In the genomic region with DNA sequence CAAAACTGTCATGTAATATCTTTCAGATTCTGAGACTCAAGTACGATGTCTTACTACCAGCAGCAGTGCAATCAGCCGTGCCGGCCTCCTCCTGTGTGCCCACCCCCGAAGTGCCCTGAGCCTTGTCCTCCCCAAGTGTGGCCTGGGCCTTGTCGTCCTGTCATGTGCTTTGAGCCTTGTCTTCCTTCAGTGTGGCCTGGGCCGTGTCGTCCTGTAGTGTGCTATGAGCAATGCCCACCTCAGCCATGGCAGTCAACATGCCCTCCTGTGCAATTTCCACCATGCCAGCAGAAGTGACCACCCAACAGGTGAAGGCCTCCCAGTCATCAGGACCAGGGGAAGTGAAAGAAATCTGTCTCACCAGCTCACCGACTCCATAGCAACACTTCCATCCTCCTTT, we compare ENCODE assay signal across 14 mouse cellular contexts. TPM values are rescaled to one million over a fixed set of nuclear protein-coding genes. Genes with fewer than 3 reads are reported as not detected.
A peak's percentile ranks its signal among the peaks of the same experiment; 100 is the strongest.
DNase-seq lines count a peak whose midpoint lies in the region; ATAC-seq and TF ChIP-seq lines count a peak whose summit lies in the region.
"Not testable (repeated sequence)": the region's sequence is repeated elsewhere in the genome, so short reads cannot be mapped to it uniquely, and the experiment has no call there.
"Had no signal": no experiment of that assay in that cellular context is flagged by ENCODE, and none has a peak within 500 bp of the region (broad histone marks: within the 10 kb centered on the region; RNA-seq: fewer than 3 reads in every experiment).

No protein-coding gene starts in this region.

- DNase-seq in hindbrain, postnatal 0 days (ENCODE audit: low spot score), result not testable (repeated sequence)

- peak; percentile 30; the same call in 1 of the 2 replicates for ATAC-seq in common myeloid progenitor, adult 5-6 weeks (replicated peaks; ENCODE audit: low read depth, poor library complexity, severe bottlenecking)
- peak; percentile 52; the same call in 1 of the 2 replicates for ATAC-seq in forebrain, embryonic 12.5 days (ENCODE audit: low FRiP score)
- peak; percentile 30 for ATAC-seq in heart, embryonic 16.5 days (replicated peaks; ENCODE audit: extremely low read depth, insufficient read depth, low FRiP score)
- peak; percentile 48 for ATAC-seq in hindbrain, postnatal 0 days
- peak; percentile 33; the same call in 1 of the 2 replicates for ATAC-seq in limb, embryonic 12.5 days (ENCODE audit: insufficient number of reproducible peaks, insufficient read depth, low FRiP score, low TSS enrichment, low read depth)
- ATAC-seq in megakaryocyte, adult 5-6 weeks (ENCODE audit: poor library complexity, severe bottlenecking), result peak; percentile 39
- peak; percentile 66 for ATAC-seq in monocyte, adult 5-6 weeks (replicated peaks; ENCODE audit: insufficient number of reproducible peaks, low FRiP score, low TSS enrichment, poor library complexity, severe bottlenecking)

- H3K36me3 ChIP-seq in forebrain, embryonic 12.5 days (replicated peaks); heart, embryonic 16.5 days (ENCODE audit: control insufficient read depth, insufficient read depth); hindbrain, postnatal 0 days (ENCODE audit: insufficient read depth, low read length); limb, embryonic 12.5 days: not testable (repeated sequence)

- H3K27ac ChIP-seq in forebrain, embryonic 12.5 days; heart, embryonic 16.5 days (ENCODE audit: low read length); hindbrain, postnatal 0 days; limb, embryonic 12.5 days: not testable (repeated sequence)

- not testable (repeated sequence) for H3K9ac ChIP-seq in forebrain, embryonic 12.5 days; heart, embryonic 16.5 days (ENCODE audit: low read length); hindbrain, postnatal 0 days (replicated peaks; ENCODE audit: low read length); limb, embryonic 12.5 days (replicated peaks)

- not testable (repeated sequence) for H3K9me3 ChIP-seq in forebrain, embryonic 12.5 days; heart, embryonic 16.5 days (replicated peaks; ENCODE audit: control insufficient read depth, low read length); hindbrain, postnatal 0 days (ENCODE audit: low read length); limb, embryonic 12.5 days

- H3K4me2 ChIP-seq in forebrain, embryonic 12.5 days; heart, embryonic 16.5 days (ENCODE audit: low read depth, low read length); hindbrain, postnatal 0 days (ENCODE audit: low read depth, low read length); limb, embryonic 12.5 days: not testable (repeated sequence)

- not testable (repeated sequence) for H3K4me3 ChIP-seq in forebrain, embryonic 12.5 days (replicated peaks); heart, embryonic 16.5 days (ENCODE audit: low read length); hindbrain, postnatal 0 days (ENCODE audit: low read length); limb, embryonic 12.5 days (replicated peaks)

- not testable (repeated sequence) for TF ChIP-seq CTCF in hindbrain, postnatal 0 days (IDR thresholded peaks at IDR 0.05; ENCODE audit: low read depth)

- H3K27me3 ChIP-seq in forebrain, embryonic 12.5 days; heart, embryonic 16.5 days (ENCODE audit: control insufficient read depth, insufficient read depth, low read length); hindbrain, postnatal 0 days (ENCODE audit: insufficient read depth, low read length); limb, embryonic 12.5 days: not testable (repeated sequence)

- H3K4me1 ChIP-seq in forebrain, embryonic 12.5 days; heart, embryonic 16.5 days (ENCODE audit: control insufficient read depth, insufficient read depth, low read length); hindbrain, postnatal 0 days (ENCODE audit: insufficient read depth, low read length); limb, embryonic 12.5 days (replicated peaks): not testable (repeated sequence)

- no CpG with 5 or more reads among the region's 8 CpGs for WGBS in forebrain, embryonic 12.5 days
- no CpG with 5 or more reads among the region's 8 CpGs for WGBS in heart, embryonic 16.5 days
- no CpG with 5 or more reads among the region's 8 CpGs for WGBS in hindbrain, postnatal 0 days
- no CpG with 5 or more reads among the region's 8 CpGs for WGBS in limb, embryonic 12.5 days

RNA-seq across cellular contexts. Expression of a gene that starts 31.4 kb away (rescaled TPM):
- not detected in 2 replicates for total RNA-seq in common myeloid progenitor, adult 5-6 weeks (2017)
- polyA plus RNA-seq in forebrain, embryonic 12.5 days (2016; fragmentation: Nextera tagmentation; extraction: Ambion mirVana), result not detected in 2 replicates
- 1.9 and 3.6 TPM in 2 replicates for polyA plus RNA-seq in heart, embryonic 16.5 days (2015; fragmentation: Nextera tagmentation; extraction: Ambion mirVana)
- not detected in 2 replicates for total RNA-seq in hindbrain, postnatal 0 days (2014; rRNA removed)
- polyA plus RNA-seq in hindbrain, postnatal 0 days (2015; fragmentation: Nextera tagmentation; extraction: Ambion mirVana), result not detected in 2 replicates
- polyA plus RNA-seq in limb, embryonic 12.5 days (2016; fragmentation: Nextera tagmentation; extraction: Ambion mirVana), result not detected in 2 replicates
- total RNA-seq in megakaryocyte, adult 5-6 weeks (2015), result not detected in 2 replicates
- not detected in 2 replicates for total RNA-seq in megakaryocyte, adult 5-6 weeks (2017)
- total RNA-seq in monocyte, adult 5-6 weeks (2017), result not detected in 3 replicates
- total RNA-seq: adrenal gland, postnatal 25 days; heart, postnatal 10 days; layer of hippocampus, postnatal 10 days; left cerebral cortex, postnatal 10 days; liver, adult 2 months had no signal
- polyA plus RNA-seq: activated CD4-positive, CD25-positive, alpha-beta regulatory T cell, adult 4 months; gonadal fat pad, adult 2 months had no signal

RNA-seq across cellular contexts. Expression of a gene that starts 38.1 kb away (rescaled TPM):
- not detected in 2 replicates for total RNA-seq in common myeloid progenitor, adult 5-6 weeks (2017)
- polyA plus RNA-seq in forebrain, embryonic 12.5 days (2016; fragmentation: Nextera tagmentation; extraction: Ambion mirVana), result not detected in 2 replicates
- 26.9 and 58.8 TPM in 2 replicates for polyA plus RNA-seq in heart, embryonic 16.5 days (2015; fragmentation: Nextera tagmentation; extraction: Ambion mirVana)
- not detected in 2 replicates for total RNA-seq in hindbrain, postnatal 0 days (2014; rRNA removed)
- not detected in 2 replicates for polyA plus RNA-seq in hindbrain, postnatal 0 days (2015; fragmentation: Nextera tagmentation; extraction: Ambion mirVana)
- polyA plus RNA-seq in limb, embryonic 12.5 days (2016; fragmentation: Nextera tagmentation; extraction: Ambion mirVana), result 0.90 and 1.0 TPM in 2 replicates
- not detected in 2 replicates for total RNA-seq in megakaryocyte, adult 5-6 weeks (2015)
- not detected in 2 replicates for total RNA-seq in megakaryocyte, adult 5-6 weeks (2017)
- not detected in 3 replicates for total RNA-seq in monocyte, adult 5-6 weeks (2017)
- total RNA-seq: adrenal gland, postnatal 25 days; layer of hippocampus, postnatal 10 days; left cerebral cortex, postnatal 10 days; liver, adult 2 months had no signal
- polyA plus RNA-seq: activated CD4-positive, CD25-positive, alpha-beta regulatory T cell, adult 4 months had no signal

RNA-seq across cellular contexts. Expression of a gene that starts 38.3 kb away (rescaled TPM):
- total RNA-seq in common myeloid progenitor, adult 5-6 weeks (2017), result not detected in 2 replicates
- not detected in 2 replicates for polyA plus RNA-seq in forebrain, embryonic 12.5 days (2016; fragmentation: Nextera tagmentation; extraction: Ambion mirVana)
- 0.22 and 0.62 TPM in 2 replicates for polyA plus RNA-seq in heart, embryonic 16.5 days (2015; fragmentation: Nextera tagmentation; extraction: Ambion mirVana)
- total RNA-seq in hindbrain, postnatal 0 days (2014; rRNA removed), result not detected in 2 replicates
- not detected in 2 replicates for polyA plus RNA-seq in hindbrain, postnatal 0 days (2015; fragmentation: Nextera tagmentation; extraction: Ambion mirVana)
- polyA plus RNA-seq in limb, embryonic 12.5 days (2016; fragmentation: Nextera tagmentation; extraction: Ambion mirVana), result not detected in 2 replicates
- not detected in 2 replicates for total RNA-seq in megakaryocyte, adult 5-6 weeks (2015)
- not detected in 2 replicates for total RNA-seq in megakaryocyte, adult 5-6 weeks (2017)
- total RNA-seq in monocyte, adult 5-6 weeks (2017), result not detected in 3 replicates
- total RNA-seq: adrenal gland, postnatal 25 days; heart, postnatal 10 days; layer of hippocampus, postnatal 10 days; left cerebral cortex, postnatal 10 days; liver, adult 2 months had no signal
- polyA plus RNA-seq: activated CD4-positive, CD25-positive, alpha-beta regulatory T cell, adult 4 months; liver, adult 2 months had no signal
